Mouse (Mus musculus): ENCODE results near the gene Gigyf2.
"Not testable (repeated sequence)": the region's sequence is repeated elsewhere in the genome, so short reads cannot be mapped to it uniquely, and the experiment has no call there.

DNA sequence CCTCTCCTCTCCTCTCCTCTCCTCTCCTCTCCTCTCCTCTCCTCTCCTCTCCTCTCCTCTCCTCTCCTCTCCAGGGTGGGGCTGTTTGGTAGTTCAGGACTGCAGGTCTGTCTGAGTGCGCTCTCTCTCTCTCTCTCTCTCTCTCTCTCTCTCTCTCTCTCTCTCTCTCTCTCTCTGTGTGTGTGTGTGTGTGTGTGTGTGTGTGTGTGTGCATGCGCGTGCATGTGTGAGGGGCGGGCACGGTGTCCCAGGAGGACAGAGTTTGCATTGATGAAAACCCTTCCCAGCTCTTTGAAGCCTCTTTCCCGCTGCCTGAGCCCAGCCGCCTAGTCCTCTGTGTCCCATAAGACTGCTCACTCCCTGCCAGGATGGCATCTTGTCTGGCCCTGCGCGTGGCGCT is 143.2 kb downstream of the Gigyf2 start, which contains the start of gene Snorc:
- TF ChIP-seq TCF12 (IDR thresholded peaks at IDR 0.05; ENCODE audit: insufficient read depth, poor library complexity, severe bottlenecking); SRF (IDR thresholded peaks at IDR 0.05; ENCODE audit: control insufficient read depth, insufficient read length, low read depth); POLR2A (IDR thresholded peaks at IDR 0.05; ENCODE audit: insufficient read length, low read depth); USF1 (IDR thresholded peaks at IDR 0.05; ENCODE audit: low read depth); MAX (IDR thresholded peaks at IDR 0.05; ENCODE audit: low read depth); MYOD1 (IDR thresholded peaks at IDR 0.05; ENCODE audit: control insufficient read depth in 1 of 3, insufficient read length in 2 of 3, low read depth in 2 of 3); E2F4 (IDR thresholded peaks at IDR 0.05; ENCODE audit: insufficient read depth); CEBPB (IDR thresholded peaks at IDR 0.05; ENCODE audit: insufficient read depth, poor library complexity, severe bottlenecking); MYOG (IDR thresholded peaks at IDR 0.05; ENCODE audit: control insufficient read depth in 1 of 3, insufficient read depth in 1 of 3, insufficient read length in 2 of 3, low read depth in 2 of 3): not testable (repeated sequence)

All from myocyte (in vitro differentiated cells).